Mouse (Mus musculus) gastrocnemius, adult 2 months (tissue): ENCODE measurements around the gene Rell1. TPM values are rescaled to one million over a fixed set of nuclear protein-coding genes. Genes with fewer than 3 reads are reported as not detected.

ENCODE experiments used
- DNase-seq: peaks from one replicate; pipeline ENCODE4 v3.0.0; 2022
- H3K27ac ChIP-seq: fragments of 200-600 bp; 2 replicates; pipeline ENCODE4 v1.8.1; 2022; ENCODE audit warnings: mild to moderate bottlenecking
- H3K4me3 ChIP-seq: fragments of 200-600 bp; 2 replicates; pipeline ENCODE4 v1.8.1; 2022; ENCODE audit warnings: mild to moderate bottlenecking, moderate library complexity
- CTCF ChIP-seq: fragments of 200-600 bp; IDR thresholded peaks from 2 replicates; pipeline ENCODE4 v1.8.1; 2022; ENCODE audit warnings: antibody characterized with exemption, mild to moderate bottlenecking, moderate library complexity
- intact Hi-C: fragments of 180-260 bp; cut with DNase I; formaldehyde crosslinking; loops from one replicate; pipeline ENCODE4 v1.15.1; 2025
- long read RNA-seq, 2 experiments: library from polyadenylated mRNA; stranded (forward); transcript quantifications; one replicate each; pipeline ENCODE4 v2.0.0; 2021
- total RNA-seq, 2 experiments: library from RNA; stranded (reverse); gene quantifications; 2 replicates each; pipeline ENCODE4 v1.2.3; 2021

Gene Rell1
- 10 to 100 TPM in 1 of 2 experiments, 1 to 10 TPM in 1; 8.0 to 12.5 TPM for total RNA-seq
- long read RNA-seq, experiment 1, transcript Rell1-204 (7 exons, 3,241 nt) = major isoform, 11 of 13 reads
- long read RNA-seq, experiment 1, partial matches to known transcripts = 1 of 13 reads
- long read RNA-seq, experiment 1, other reads (novel, unspliced or antisense) = 1 of 13 reads
- long read RNA-seq, experiment 2, transcript Rell1-204 (7 exons, 3,241 nt) = major isoform, 7 of 10 reads
- long read RNA-seq, experiment 2, partial matches to known transcripts = 0 of 10 reads
- long read RNA-seq, experiment 2, other reads (novel, unspliced or antisense) = 3 of 10 reads

DNA sequence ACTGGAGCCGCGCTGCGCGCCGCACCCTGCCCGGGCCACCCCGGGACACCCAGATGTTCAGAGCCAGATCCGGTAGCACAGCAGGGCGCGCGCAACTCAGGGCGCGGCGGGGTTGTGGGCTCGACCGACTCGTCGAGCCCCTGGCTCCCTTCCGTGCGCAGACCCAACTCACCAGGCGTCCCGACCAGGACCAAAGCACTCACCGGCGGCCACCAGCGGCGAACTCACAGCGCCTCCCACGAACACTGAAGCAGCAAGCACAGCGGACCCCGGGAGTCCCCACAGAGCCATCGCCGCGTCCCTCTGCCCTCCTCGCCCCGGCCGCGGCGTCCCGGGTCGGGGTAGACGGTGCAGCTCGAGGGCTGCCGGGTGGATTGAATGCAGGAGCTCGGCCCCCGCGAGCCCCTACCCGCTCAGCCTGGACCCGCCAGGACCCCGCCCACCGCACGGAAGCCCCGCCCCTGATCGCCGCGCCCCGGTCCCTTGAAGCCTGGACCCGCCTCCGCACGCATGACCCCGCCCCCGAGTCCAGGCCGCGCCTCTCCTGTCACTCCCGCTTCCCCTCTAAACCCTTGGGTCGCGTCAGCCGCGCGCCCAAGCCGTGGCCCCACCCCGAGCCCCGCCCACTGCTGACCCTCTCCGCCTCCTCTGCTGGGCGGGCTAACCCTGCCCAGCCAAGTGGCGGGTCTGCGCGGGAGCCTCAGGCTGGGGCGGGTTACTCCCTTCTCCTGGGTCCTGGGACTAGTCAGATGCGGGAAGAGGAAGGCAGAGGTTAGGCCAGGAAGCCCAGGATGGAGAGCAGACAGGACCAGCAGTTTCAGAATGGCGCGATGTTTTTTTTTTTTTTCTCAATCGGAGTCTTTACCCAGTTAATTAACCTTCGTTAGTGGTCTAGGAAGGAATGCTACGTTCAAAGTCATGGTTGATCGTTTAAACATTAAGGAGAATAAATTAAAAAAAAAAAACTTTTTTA lies at the start of gene Rell1:
TSS of gene Rell1 (minus strand) at position 455 of the 973 bp plus-strand sequence.
- Histone ChIP-seq H3K4me3 (peak within 1 kb of the TSS; percentile 91), H3K27ac (peak within 1 kb of the TSS; percentile 97)
- TF ChIP-seq CTCF = peak; percentile 37
- DNase-seq = peak; percentile 100
- intact Hi-C loops = loop anchor here (2.0 to 5.0 kb wide), 3 partner anchors 46 to 62 kb away; no protein-coding TSS in a partner anchor

DNA sequence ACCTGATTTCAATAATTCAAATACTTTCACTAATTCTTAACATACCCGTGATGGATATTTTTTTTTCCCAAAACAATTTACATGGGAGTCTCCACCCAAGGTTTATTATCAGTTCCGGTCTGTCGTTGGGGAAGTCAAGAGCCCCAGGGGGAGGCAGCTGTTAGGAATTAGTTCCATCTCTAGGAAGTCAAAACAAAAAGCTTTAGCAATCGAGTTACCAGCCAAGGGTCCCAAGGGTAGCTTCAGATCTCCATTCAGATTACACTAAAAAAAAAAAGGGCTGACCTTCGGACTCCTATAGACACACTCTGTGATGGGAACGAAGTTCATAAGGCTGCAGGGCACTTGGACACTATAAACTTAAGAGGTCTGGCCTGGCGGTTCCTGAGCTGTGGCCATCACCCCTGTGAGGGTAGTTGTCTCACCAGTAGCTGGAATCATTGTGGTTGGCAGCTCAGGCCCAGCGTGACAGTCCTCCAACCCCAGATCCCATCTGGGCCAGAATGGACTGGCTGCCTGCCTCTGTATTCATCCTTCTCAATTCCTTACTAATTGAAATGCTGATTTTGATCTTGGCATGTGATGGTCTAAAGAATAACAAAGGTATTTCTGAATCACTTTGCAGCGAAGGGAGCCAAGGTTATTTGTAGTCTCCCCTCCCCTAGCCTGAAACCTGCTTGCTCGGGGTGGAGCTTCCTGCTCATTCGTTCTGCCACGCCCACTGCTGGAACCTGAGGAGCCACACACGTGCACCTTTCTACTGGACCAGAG lies 44.1 kb upstream of the Rell1 start:
- intact Hi-C loops = no loop called here

DNA sequence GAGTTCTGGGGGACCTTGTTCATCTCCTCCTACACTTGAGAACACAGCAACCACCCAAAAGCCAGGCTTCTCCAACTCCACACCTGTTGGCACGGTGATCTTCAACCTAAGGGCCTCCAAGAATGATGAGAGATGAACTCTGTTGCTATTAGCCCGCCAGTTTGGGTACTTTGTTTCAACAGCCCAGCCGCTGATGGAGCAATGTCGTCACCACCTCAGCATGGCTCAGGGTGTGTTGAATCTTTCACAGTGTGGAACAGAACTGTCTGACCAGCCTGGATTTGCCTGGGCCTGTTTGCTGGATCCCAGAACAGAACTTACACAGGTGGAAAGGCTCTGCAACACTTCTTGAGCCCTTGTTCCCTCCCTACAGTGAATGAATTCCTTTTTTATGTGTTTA lies 37.9 kb upstream of the Rell1 start:
- TF ChIP-seq CTCF = no peak
- no peak for DNase-seq
- H3K27ac ChIP-seq = no peak overlapping the region
- no peak overlapping the region for H3K4me3 ChIP-seq
- intact Hi-C loops = no loop called here

More for the DNA sequence above, 44.1 kb upstream of the Rell1 start:
- Histone ChIP-seq H3K27ac (no peak overlapping the region), H3K4me3 (no peak overlapping the region)
- no peak for TF ChIP-seq CTCF
- DNase-seq = no peak

DNA sequence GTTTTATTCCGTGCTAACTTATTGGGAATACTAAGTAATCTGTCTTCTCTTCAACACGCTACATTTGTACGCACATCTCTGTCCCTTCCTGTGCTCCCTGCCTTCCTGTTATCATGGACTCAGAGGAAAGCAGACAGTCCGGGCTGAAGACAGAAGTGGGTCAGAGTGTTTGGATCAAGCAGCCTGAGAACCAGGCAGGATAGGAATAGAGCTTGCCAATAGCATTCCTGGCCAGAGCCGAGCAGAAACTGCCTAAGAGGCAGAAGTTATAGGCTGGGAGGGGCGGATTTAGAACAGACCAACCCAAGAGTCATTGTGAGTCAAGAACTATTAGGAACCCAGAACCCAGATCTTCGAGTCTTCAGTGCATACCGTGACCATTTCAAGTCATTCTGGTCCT lies 34.6 kb upstream of the Rell1 start:
- H3K27ac ChIP-seq = no peak overlapping the region
- H3K4me3 ChIP-seq = no peak overlapping the region
- no peak for TF ChIP-seq CTCF
- DNase-seq = no peak
- intact Hi-C loops = no loop called here

DNA sequence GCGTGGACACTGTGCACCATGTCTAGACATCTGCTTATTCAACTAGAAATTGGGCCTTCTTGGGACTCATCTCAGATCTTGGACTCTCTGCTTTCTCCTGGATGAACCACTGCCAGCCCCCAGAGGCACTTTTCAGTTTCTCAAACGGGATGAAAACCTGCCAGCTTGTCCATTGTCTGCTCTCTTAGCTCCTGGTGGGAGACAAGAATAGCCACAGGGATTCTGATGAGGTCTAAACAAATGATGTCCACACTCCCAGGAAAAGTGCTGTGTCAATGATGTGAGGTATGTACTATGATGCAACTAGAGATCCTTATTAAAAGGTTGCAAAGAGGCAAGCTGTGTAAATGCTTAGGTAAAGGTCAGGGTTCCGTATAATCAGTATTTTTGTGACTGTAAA lies 25.2 kb upstream of the Rell1 start:
- H3K4me3 ChIP-seq = no peak overlapping the region
- no peak for DNase-seq
- intact Hi-C loops = no loop called here
- no peak overlapping the region for H3K27ac ChIP-seq
- TF ChIP-seq CTCF = no peak

DNA sequence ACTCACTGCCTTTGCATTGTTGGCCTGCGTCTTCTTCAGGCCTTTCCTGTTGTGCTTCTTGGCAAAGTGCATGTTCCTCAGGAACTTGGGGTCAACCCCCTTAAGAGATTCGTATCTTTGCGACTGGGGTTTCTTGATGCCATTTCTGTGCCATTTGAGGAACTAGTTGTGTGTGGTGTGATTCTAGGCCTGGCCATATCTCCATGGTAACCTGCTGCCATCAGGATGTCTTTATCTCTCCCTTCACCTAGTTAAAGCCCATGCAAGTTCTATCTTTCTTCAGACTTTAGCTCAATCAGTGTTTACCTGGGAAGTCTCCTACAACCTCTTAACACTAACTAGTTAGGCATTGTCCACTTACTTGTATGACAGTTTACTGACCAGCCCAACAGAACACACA lies 22.0 kb upstream of the Rell1 start:
- intact Hi-C loops = no loop called here
- no peak for TF ChIP-seq CTCF
- no peak for DNase-seq
- Histone ChIP-seq H3K4me3 (no peak overlapping the region), H3K27ac (no peak overlapping the region)

DNA sequence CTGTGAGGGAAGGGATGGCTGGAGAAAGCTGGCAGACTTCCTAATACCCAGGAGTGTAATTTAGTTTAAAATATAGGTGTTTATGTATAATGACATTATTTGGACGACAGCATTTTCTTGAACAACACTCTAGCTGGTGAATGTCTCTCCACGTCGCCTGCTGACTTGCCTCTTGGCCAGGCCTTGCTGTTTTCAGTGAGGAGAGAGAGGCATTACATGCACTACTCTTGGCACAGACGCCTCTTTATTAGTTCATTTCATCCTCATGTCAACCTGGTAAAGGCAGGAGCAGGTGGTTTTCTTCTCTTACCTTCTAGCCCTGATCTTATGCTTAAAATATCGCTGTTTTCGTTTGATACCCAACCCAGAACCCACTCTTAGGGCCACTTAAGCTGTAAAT lies 17.6 kb upstream of the Rell1 start:
- intact Hi-C loops = no loop called here
- Histone ChIP-seq H3K27ac (no peak overlapping the region), H3K4me3 (no peak overlapping the region)
- no peak for DNase-seq
- TF ChIP-seq CTCF = no peak

DNA sequence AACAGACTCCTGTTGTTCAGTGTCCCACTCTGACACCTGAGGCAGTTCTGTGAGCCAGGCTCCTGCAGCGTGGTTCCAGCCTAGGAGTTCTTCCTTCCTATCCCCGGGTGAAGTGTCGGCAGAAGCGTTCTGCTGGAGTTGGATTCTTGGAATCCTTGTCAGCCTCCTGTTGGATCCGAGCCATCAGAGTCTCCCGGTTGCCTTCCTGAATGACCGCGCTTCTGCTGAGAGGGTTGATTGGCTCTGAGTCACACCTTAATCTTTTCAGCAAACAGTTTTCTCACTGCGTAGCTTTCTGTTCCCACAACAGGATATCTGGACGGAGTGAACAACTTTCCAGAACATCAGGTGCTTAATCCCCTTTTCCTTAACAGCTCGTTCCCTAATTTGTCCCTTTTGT lies 13.6 kb upstream of the Rell1 start:
- no peak for DNase-seq
- H3K4me3 ChIP-seq = peak overlapping the region; percentile 3; the same call in 1 of the 2 replicates
- intact Hi-C loops = no loop called here
- TF ChIP-seq CTCF = no peak
- H3K27ac ChIP-seq = no peak overlapping the region

DNA sequence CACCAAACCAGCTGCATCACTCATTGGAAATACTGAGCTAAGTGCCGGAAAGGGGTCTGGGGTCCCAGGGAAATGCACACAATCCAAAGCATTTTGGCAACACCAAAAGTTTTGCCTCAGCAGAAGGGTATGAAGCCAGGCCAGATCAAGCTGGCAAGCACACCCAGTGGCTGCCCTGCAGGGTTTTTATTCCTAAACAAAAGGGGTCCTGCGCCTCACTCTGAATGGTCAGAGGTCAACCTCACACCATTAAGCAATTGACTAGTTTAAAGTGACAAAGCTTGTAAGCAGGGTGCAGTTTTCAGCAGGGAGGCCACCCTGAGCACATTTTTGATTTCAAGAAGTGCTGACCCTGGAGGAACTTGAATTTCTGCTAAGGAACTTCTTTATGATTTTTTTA lies 2.3 kb upstream of the Rell1 start:
- no peak for DNase-seq
- Histone ChIP-seq H3K4me3 (no peak overlapping the region), H3K27ac (no peak overlapping the region; the same call in 1 of the 2 replicates)
- TF ChIP-seq CTCF = no peak
- intact Hi-C loops = no loop called here

DNA sequence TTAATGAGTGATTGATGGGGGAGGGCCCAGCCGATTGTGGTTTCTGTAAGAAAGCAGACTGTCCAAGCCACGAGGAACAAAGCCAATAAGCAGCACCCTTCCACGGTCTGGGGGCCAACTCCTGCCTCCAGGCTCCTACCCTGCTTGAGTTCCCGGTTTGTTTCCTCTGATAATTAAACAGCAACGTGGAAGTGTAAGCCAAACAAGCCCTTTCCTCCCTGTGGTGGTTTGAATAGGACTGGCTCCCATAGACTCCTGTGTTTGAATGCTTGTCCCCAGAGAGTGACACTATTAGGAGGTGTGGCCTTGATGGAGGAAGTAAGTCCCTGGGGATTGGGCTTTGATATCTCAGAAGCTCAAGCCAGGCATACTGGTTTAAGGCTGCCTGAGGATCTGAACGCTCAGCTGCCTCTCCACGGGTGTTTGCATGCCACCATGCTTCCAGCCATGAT lies 1.6 kb upstream of the Rell1 start:
- intact Hi-C loops = no loop called here
- H3K4me3 ChIP-seq = no peak overlapping the region
- TF ChIP-seq CTCF = no peak
- no peak for DNase-seq
- no peak overlapping the region for H3K27ac ChIP-seq

DNA sequence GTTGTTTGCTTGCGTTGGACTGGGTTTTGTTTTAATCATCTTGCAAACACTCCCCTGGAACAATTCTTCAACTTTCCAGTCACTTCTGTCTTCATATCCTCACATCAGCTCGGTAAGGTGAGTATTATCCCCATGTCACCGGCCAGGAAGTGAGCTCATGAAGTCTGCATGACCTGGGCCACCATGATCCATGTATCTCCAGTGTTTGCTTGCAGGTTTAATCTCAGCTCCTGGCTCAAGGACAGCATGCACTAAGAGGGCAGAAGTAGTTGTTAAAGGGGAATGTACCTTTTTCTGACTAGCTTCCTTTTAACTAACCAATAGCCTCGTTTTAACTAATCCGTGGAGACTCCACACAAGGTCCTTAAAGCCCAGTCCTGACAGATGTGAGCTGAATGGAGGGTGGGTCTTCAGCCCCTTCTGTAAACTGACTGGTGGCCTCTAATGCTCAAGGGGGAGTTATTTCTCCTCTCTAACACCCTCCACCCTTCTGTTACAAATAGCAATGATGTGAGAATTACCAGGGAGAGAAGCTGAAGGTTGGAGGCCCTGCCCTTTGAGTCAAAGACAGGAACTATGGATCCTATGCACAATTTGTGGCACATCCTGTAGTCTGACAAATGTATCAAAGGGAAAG lies 897 bp upstream of the Rell1 start:
- Histone ChIP-seq H3K4me3 (peak overlapping the region; percentile 91), H3K27ac (peak overlapping the region; percentile 97)
- DNase-seq = no peak
- intact Hi-C loops = loop anchor here (2.0 to 5.0 kb wide), 3 partner anchors 47 to 63 kb away; no protein-coding TSS in a partner anchor
- TF ChIP-seq CTCF = no peak
